ENCODE assay signal across 11 mouse cellular contexts in the genomic region with DNA sequence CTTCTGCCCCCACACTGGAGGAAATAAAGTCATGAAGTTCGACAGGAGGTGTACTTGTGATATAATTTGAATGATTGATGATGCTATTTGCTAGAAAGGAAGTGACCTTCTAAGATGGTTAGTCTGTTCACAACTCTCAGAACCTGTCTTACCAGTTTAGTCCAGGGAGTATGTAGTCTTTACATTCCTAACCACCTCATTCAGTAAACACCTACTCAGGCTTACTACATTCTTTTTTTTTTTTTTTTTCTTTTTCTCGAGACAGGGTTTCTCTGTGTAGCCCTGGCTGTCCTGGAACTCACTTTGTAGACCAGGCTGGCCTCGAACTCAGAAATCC. TPM values are rescaled to one million over a fixed set of nuclear protein-coding genes. Genes with fewer than 3 reads are reported as not detected.
A peak's percentile ranks its signal among the peaks of the same experiment; 100 is the strongest.
DNase-seq lines count a peak whose midpoint lies in the region; ATAC-seq and TF ChIP-seq lines count a peak whose summit lies in the region.
"Had no signal": no experiment of that assay in that cellular context is flagged by ENCODE, and none has a peak within 500 bp of the region (broad histone marks: within the 10 kb centered on the region; RNA-seq: fewer than 3 reads in every experiment).

No protein-coding gene starts in this region.

- no peaks in the 10 kb centered on the region for H3K27me3 ChIP-seq in heart, embryonic 14.5 days (ENCODE audit: control insufficient read depth, insufficient read depth, low read length)
- no peaks in the 10 kb centered on the region for H3K27me3 ChIP-seq in G1E (ENCODE audit: insufficient read depth, low read length)
- no peaks in the 10 kb centered on the region for H3K27me3 ChIP-seq in liver, postnatal 0 days (ENCODE audit: insufficient read depth, low read length)

- no peak for TF ChIP-seq EP300 in liver, postnatal 0 days (IDR thresholded peaks at IDR 0.05; ENCODE audit: low read depth)

- no peak for TF ChIP-seq CTCF in G1E (IDR thresholded peaks at IDR 0.05; ENCODE audit: low read depth, low read length)
- TF ChIP-seq CTCF in liver, postnatal 0 days (IDR thresholded peaks at IDR 0.05; ENCODE audit: low read depth) = no peak

- H3K36me3 ChIP-seq in heart, embryonic 14.5 days (ENCODE audit: control insufficient read depth, insufficient read depth, low read length) = peaks cover 22% of the 10 kb centered on the region
- H3K36me3 ChIP-seq in G1E (replicated peaks) = peaks cover 43% of the 10 kb centered on the region
- H3K36me3 ChIP-seq in liver, postnatal 0 days (replicated peaks; ENCODE audit: insufficient read depth, low read length) = peaks cover 11% of the 10 kb centered on the region

- DNase-seq in heart, postnatal 36 days = no peak
- DNase-seq in G1E (ENCODE audit: low spot score) = no peak
- DNase-seq in forelimb bud, embryonic 11.5 days (ENCODE audit: low read depth, low spot score) = peak; percentile 20
- DNase-seq in liver, postnatal 0 days = no peak
- no peak for DNase-seq in left cerebral cortex, adult 18-20 months (ENCODE audit: low spot score in 2 of 2)
- DNase-seq in thymus, postnatal 4 days = no peak
- DNase-seq in cerebellum, postnatal 25 days = no peak
- DNase-seq: kidney, postnatal 14 days; retina, postnatal 1 day had no signal

- peak overlapping the region; percentile 77 for H3K4me2 ChIP-seq in heart, embryonic 14.5 days (ENCODE audit: low read length)
- H3K4me2 ChIP-seq in liver, postnatal 0 days (ENCODE audit: low read depth, low read length) = peak overlapping the region; percentile 75

- no peaks in the 10 kb centered on the region for H3K9me3 ChIP-seq in heart, embryonic 14.5 days (ENCODE audit: control insufficient read depth, low read length)
- H3K9me3 ChIP-seq in G1E (replicated peaks) = no peaks in the 10 kb centered on the region
- no peaks in the 10 kb centered on the region for H3K9me3 ChIP-seq in liver, postnatal 0 days (ENCODE audit: low read length)

- peak overlapping the region; percentile 97 for H3K9ac ChIP-seq in heart, embryonic 14.5 days (ENCODE audit: low read length)
- H3K9ac ChIP-seq in liver, postnatal 0 days (replicated peaks) = no peak overlapping the region

- 47% methylated on average over 3 of the region's 3 CpGs for WGBS in heart, embryonic 14.5 days
- 56% methylated on average over 3 of the region's 3 CpGs for WGBS in liver, postnatal 0 days (ENCODE audit: insufficient replicate concordance)

- peaks cover 2 to 21% of the 10 kb centered on the region in 2 experiments; a peak in 3 of 4 replicates for H3K4me1 ChIP-seq in heart, embryonic 14.5 days (ENCODE audit: control insufficient read depth in 2 of 2, insufficient read depth in 2 of 2, low read length in 2 of 2)
- H3K4me1 ChIP-seq in G1E (ENCODE audit: insufficient read depth, low read depth, low read length) = peaks cover 56% of the 10 kb centered on the region
- peaks cover 23% of the 10 kb centered on the region for H3K4me1 ChIP-seq in liver, postnatal 0 days (ENCODE audit: insufficient read depth)

- H3K27ac ChIP-seq in heart, embryonic 14.5 days (replicated peaks in 1 of 2; ENCODE audit: control insufficient read depth in 1 of 2, insufficient read depth in 1 of 2, low read depth in 2 of 2, low read length in 2 of 2) = no peak overlapping the region
- no peak overlapping the region for H3K27ac ChIP-seq in liver, postnatal 0 days (ENCODE audit: low read depth)

- intact Hi-C loops in heart, postnatal 36 days (cut with DNase I) = loop anchor here (2.0 kb wide), 1 partner anchor 14 kb away; a partner anchor contains a TSS

- H3K4me3 ChIP-seq in heart, embryonic 14.5 days (ENCODE audit: control insufficient read depth in 1 of 2, insufficient read depth in 1 of 2, low read depth in 1 of 2, low read length in 2 of 2) = no peak overlapping the region
- H3K4me3 ChIP-seq in G1E (ENCODE audit: low read depth, low read length) = peak overlapping the region; percentile 81; the same call in 1 of the 2 replicates
- H3K4me3 ChIP-seq in liver, postnatal 0 days (ENCODE audit: low read depth, low read length) = no peak overlapping the region

- ATAC-seq in heart, embryonic 14.5 days (ENCODE audit: insufficient number of reproducible peaks, insufficient read depth, low FRiP score, low read depth) = no peak
- no peak for ATAC-seq in G1E (ENCODE audit: extremely low read depth, insufficient number of reproducible peaks, low FRiP score, poor library complexity, severe bottlenecking)
- no peak for ATAC-seq in liver, postnatal 0 days
- ATAC-seq: CD4-positive, CD25-positive, alpha-beta regulatory T cell, adult 4 months had no signal

RNA-seq across cellular contexts. Expression of a gene that starts 1.2 kb away (rescaled TPM):
- 13.8 and 15.5 TPM in 2 replicates for polyA plus RNA-seq in heart, embryonic 14.5 days (2014; fragmentation: Nextera tagmentation; extraction: Ambion mirVana)
- total RNA-seq in heart, postnatal 36 days (2021) = 10 to 100 TPM; 28.4 to 29.6 TPM
- total RNA-seq in G1E (2014; fragmentation: Nextera tagmentation) (118 and 127 TPM in 2 replicates), G1E (2017) (34.5 and 44.9 TPM in 2 replicates)
- polyA plus RNA-seq in G1E (2012) = 129 and 137 TPM in 2 replicates
- polyA plus RNA-seq in liver, postnatal 0 days (2015; fragmentation: Nextera tagmentation; extraction: Ambion mirVana) = 4.7 and 5.5 TPM in 2 replicates
- total RNA-seq in left cerebral cortex, adult 18-20 months (2021) = 10 to 100 TPM; 93.8 to 96.5 TPM

RNA-seq across cellular contexts. Expression of a gene that starts 1.4 kb away (rescaled TPM):
- polyA plus RNA-seq in heart, embryonic 14.5 days (2014; fragmentation: Nextera tagmentation; extraction: Ambion mirVana) = 65.2 and 75.8 TPM in 2 replicates
- total RNA-seq in heart, postnatal 36 days (2021) = 10 to 100 TPM; 47.4 to 47.7 TPM
- total RNA-seq in G1E (2014; fragmentation: Nextera tagmentation) (19.5 and 22.7 TPM in 2 replicates), G1E (2017) (31.5 and 41.4 TPM in 2 replicates)
- polyA plus RNA-seq in G1E (2012) = 2.3 and 7.8 TPM in 2 replicates
- polyA plus RNA-seq in liver, postnatal 0 days (2015; fragmentation: Nextera tagmentation; extraction: Ambion mirVana) = 35.3 and 35.8 TPM in 2 replicates
- 10 to 100 TPM; 65.2 to 68.1 TPM for total RNA-seq in left cerebral cortex, adult 18-20 months (2021)

RNA-seq across cellular contexts. Expression of a gene that starts 14.6 kb away (rescaled TPM):
- 71.3 and 72.5 TPM in 2 replicates for polyA plus RNA-seq in heart, embryonic 14.5 days (2014; fragmentation: Nextera tagmentation; extraction: Ambion mirVana)
- 100 to 1,000 TPM; 187 to 210 TPM for total RNA-seq in heart, postnatal 36 days (2021)
- total RNA-seq in G1E (2014; fragmentation: Nextera tagmentation) (95.8 and 113 TPM in 2 replicates), G1E (2017) (53.9 and 55.8 TPM in 2 replicates)
- 63.8 and 70.6 TPM in 2 replicates for polyA plus RNA-seq in G1E (2012)
- 29.6 and 32.7 TPM in 2 replicates for polyA plus RNA-seq in liver, postnatal 0 days (2015; fragmentation: Nextera tagmentation; extraction: Ambion mirVana)
- total RNA-seq in left cerebral cortex, adult 18-20 months (2021) = 100 to 1,000 TPM; 165 to 170 TPM

RNA-seq across cellular contexts. Expression of a gene that starts 43.7 kb away (rescaled TPM):
- polyA plus RNA-seq in heart, embryonic 14.5 days (2014; fragmentation: Nextera tagmentation; extraction: Ambion mirVana) = 0.23 and 0.70 TPM in 2 replicates
- under 1 TPM; 0.50 to 0.62 TPM for total RNA-seq in heart, postnatal 36 days (2021)
- 2.5 and 3.7 TPM in 2 replicates for total RNA-seq in G1E (2014; fragmentation: Nextera tagmentation)
- 0.99 and 1.2 TPM in 2 replicates for total RNA-seq in G1E (2017)
- polyA plus RNA-seq in G1E (2012) = 0.04 TPM in 1 of 2 replicates, not detected in the other
- polyA plus RNA-seq in liver, postnatal 0 days (2015; fragmentation: Nextera tagmentation; extraction: Ambion mirVana) = 0.07 TPM in 1 of 2 replicates, not detected in the other
- 10 to 100 TPM; 18.3 to 20.0 TPM for total RNA-seq in left cerebral cortex, adult 18-20 months (2021)

RNA-seq across cellular contexts. Expression of a gene that starts 53.8 kb away (rescaled TPM):
- polyA plus RNA-seq in heart, embryonic 14.5 days (2014; fragmentation: Nextera tagmentation; extraction: Ambion mirVana) = 2.4 and 2.9 TPM in 2 replicates
- under 1 TPM; 0.50 to 0.70 TPM for total RNA-seq in heart, postnatal 36 days (2021)
- total RNA-seq in G1E (2014; fragmentation: Nextera tagmentation) (not detected in 2 replicates), G1E (2017) (0.22 TPM in 1 of 2 replicates, not detected in the other)
- polyA plus RNA-seq in G1E (2012) = not detected in 2 replicates
- 0.84 and 1.00 TPM in 2 replicates for polyA plus RNA-seq in liver, postnatal 0 days (2015; fragmentation: Nextera tagmentation; extraction: Ambion mirVana)
- 1 to 10 TPM; 5.7 to 6.3 TPM for total RNA-seq in left cerebral cortex, adult 18-20 months (2021)
